Mouse (Mus musculus) midbrain, embryonic 16.5 days (tissue): ENCODE results near the gene Rhog. TPM values are rescaled to one million over a fixed set of nuclear protein-coding genes. Genes with fewer than 3 reads are reported as not detected.

Experiments
- ATAC-seq: fragments of 200-750 bp; cut with Nextera tagmentation; 2 replicates; pipeline ENCODE4 v1.8.0; 2017; ENCODE audit warnings: moderate TSS enrichment
- H3K27ac ChIP-seq: fragments of 300-500 bp; sonication (generic); 2 replicates; pipeline ENCODE4 v1.5.1; 2014; ENCODE audit warnings: mild to moderate bottlenecking, low read length, mixed read lengths
- H3K27me3 ChIP-seq: fragments of 300-500 bp; sonication (generic); 2 replicates; pipeline ENCODE4 v1.6.1; 2014; ENCODE audit warnings: low read depth, low read length, mixed read lengths; ENCODE audit not compliant: control insufficient read depth, insufficient read depth
- H3K36me3 ChIP-seq: fragments of 300-500 bp; sonication (generic); 2 replicates; pipeline ENCODE4 v1.6.1; 2014; ENCODE audit warnings: mild to moderate bottlenecking, low read length, moderate library complexity, mixed read lengths; ENCODE audit not compliant: control insufficient read depth, insufficient read depth
- H3K4me1 ChIP-seq: fragments of 300-500 bp; sonication (generic); 2 replicates; pipeline ENCODE4 v1.6.1; 2014; ENCODE audit warnings: mild to moderate bottlenecking, low read length, mixed read lengths; ENCODE audit not compliant: control insufficient read depth, insufficient read depth
- H3K4me2 ChIP-seq: fragments of 300-500 bp; sonication (generic); 2 replicates; pipeline ENCODE4 v1.6.1; 2014; ENCODE audit warnings: mild to moderate bottlenecking, low read length, mixed read lengths
- H3K4me3 ChIP-seq: fragments of 300-500 bp; sonication (generic); 2 replicates; pipeline ENCODE4 v1.5.1; 2014; ENCODE audit warnings: low read depth, mild to moderate bottlenecking, low read length, moderate library complexity, mixed read lengths
- H3K9ac ChIP-seq: fragments of 300-500 bp; sonication (generic); 2 replicates; pipeline ENCODE4 v1.6.1; 2014; ENCODE audit warnings: low read depth, low read length, mixed read lengths
- H3K9me3 ChIP-seq: fragments of 300-500 bp; sonication (generic); replicated peaks from 2 replicates; pipeline ENCODE4 v1.6.1; 2014; ENCODE audit warnings: mild to moderate bottlenecking, low read length, mixed read lengths; ENCODE audit not compliant: control insufficient read depth, poor library complexity, severe bottlenecking
- WGBS: fragments of 180-500 bp; shearing (Covaris S2); extraction: QIAGEN DNeasy Blood & Tissue Kit; methylation state at CpG from one replicate; pipeline ENCODE4 v1.1.7; 2014; 5-methylcytosine and 5-hydroxymethylcytosine counted together
- polyA plus RNA-seq: library from polyadenylated mRNA; unstranded; fragments of >200 nt; fragmentation: Nextera tagmentation; extraction: Ambion mirVana; gene quantifications from 2 replicates; pipeline ENCODE4 v1.2.1, GENCODE M21; 2015

Rhog gene
- polyA plus RNA-seq, 1 experiment from 2014 or later, result 12.8 TPM

DNA sequence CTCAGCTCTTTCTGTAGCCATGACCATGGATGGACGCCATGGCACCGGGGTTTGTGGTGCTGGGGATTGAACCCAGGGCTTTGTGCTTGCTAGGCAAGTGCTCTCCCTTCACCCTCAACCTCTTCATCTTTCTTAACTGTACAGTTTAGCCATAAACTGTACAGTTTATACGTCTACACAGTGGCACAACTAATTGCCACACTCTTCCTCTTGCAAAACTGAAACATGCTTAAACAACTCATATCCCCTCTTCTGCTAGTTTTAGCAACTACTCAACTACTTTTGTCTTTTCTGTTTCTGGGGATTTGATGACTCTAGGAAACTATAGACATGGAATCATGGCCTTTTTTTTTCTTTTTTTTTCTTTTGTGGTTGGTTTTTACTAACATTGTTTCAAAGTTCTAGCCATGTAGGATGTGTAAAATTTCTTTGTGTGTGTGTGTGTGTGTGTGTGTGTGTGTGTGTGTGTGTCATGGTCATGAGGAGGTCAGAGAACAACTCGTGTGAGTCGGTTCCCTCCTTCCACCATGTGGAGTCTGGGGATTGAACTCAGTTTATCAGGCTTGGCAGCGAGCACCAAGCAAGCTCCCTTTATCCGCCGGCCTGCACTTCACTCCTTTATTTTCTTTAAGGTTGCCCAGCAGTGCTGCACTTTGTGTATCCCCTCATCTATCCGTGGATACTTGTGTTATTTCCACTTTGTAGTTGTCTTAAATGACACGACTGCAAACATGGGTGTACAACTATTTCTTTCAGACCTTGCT is 4.0 kb upstream of the Rhog start:
- no peak for ATAC-seq
- Histone ChIP-seq H3K9me3 (no peaks in the 10 kb centered on the region), H3K4me3 (no peak overlapping the region), H3K9ac (no peak overlapping the region), H3K4me1 (no peaks in the 10 kb centered on the region), H3K4me2 (no peak overlapping the region), H3K36me3 (no peaks in the 10 kb centered on the region), H3K27me3 (no peaks in the 10 kb centered on the region), H3K27ac (no peak overlapping the region)
- WGBS, result 85% methylated on average over 10 of the region's 10 CpGs

- H3K4me2 ChIP-seq, result no peak overlapping the region
- H3K27me3 ChIP-seq, result no peaks in the 10 kb centered on the region
- H3K4me1 ChIP-seq, result no peaks in the 10 kb centered on the region
- ATAC-seq, result no peak
- no peak overlapping the region for H3K4me3 ChIP-seq
- H3K36me3 ChIP-seq, result no peaks in the 10 kb centered on the region
- no peak overlapping the region for H3K9ac ChIP-seq
- H3K9me3 ChIP-seq, result no peaks in the 10 kb centered on the region
- no peak overlapping the region for H3K27ac ChIP-seq
- 69% methylated on average over 3 of the region's 3 CpGs for WGBS
Measured at GRCm38 (mm10) chr7:102258753-102259152, 2.9 kb upstream of the Rhog start.

- no peak overlapping the region for H3K4me3 ChIP-seq
- no peaks in the 10 kb centered on the region for H3K4me1 ChIP-seq
- H3K36me3 ChIP-seq, result no peaks in the 10 kb centered on the region
- no peak overlapping the region for H3K27ac ChIP-seq
- no peak overlapping the region for H3K9ac ChIP-seq
- no peak overlapping the region for H3K4me2 ChIP-seq
- ATAC-seq, result no peak; the same call in 1 of the 2 replicates
- no peaks in the 10 kb centered on the region for H3K9me3 ChIP-seq
- WGBS, result 22% methylated on average over 4 of the region's 4 CpGs
- H3K27me3 ChIP-seq, result no peaks in the 10 kb centered on the region
Measured at GRCm38 (mm10) chr7:102258189-102258588, 2.3 kb upstream of the Rhog start.

DNA sequence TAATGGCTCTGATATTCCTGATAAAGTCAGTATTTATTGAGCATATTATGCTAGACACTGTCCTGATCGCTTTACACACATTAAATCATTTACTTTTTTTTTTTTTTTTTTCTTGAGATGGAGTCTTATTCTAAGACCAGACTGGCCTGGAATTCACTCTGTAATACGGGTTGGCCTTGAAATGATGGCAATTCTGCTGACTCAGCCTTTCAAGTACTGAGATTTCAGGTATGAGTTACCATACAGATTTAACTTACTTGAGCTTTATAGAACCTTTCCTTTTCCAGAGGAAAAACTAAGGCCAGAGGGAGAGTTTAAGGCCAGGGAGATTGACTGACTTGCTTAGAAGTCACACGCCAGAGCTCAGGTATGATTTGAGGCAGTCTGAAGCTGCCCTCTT is 782 bp upstream of the Rhog start:
- WGBS, result 82% methylated on average over 3 of the region's 3 CpGs
- H3K4me3 ChIP-seq, result no peak overlapping the region
- H3K4me1 ChIP-seq, result no peaks in the 10 kb centered on the region

DNA sequence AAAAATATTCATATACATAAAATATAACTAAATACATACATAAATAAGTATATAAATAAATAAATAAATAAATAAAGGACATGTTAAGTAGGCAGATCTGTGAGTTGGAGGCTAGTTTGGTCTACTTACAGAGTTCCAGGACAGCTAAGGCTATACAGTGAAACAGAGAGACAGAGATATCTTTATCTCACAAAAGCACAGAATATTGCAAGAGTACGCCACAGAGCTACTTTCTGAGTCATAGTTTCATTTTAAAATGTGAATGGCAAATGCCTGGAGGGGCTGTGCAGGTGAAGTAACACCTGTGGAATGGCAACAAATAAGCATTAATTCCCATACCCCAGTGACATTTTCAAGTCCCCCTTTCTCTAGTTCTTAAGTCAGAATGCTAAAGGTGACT is 2.2 kb downstream of the Rhog start:
- WGBS, result 83% methylated on average over 1 of the region's 1 CpGs
- no peak for ATAC-seq
- no peaks in the 10 kb centered on the region for H3K27me3 ChIP-seq
- H3K4me2 ChIP-seq, result no peak overlapping the region
- H3K27ac ChIP-seq, result no peak overlapping the region
- no peak overlapping the region for H3K9ac ChIP-seq
- H3K36me3 ChIP-seq, result no peaks in the 10 kb centered on the region
- H3K9me3 ChIP-seq, result no peaks in the 10 kb centered on the region
- H3K4me3 ChIP-seq, result no peak overlapping the region
- H3K4me1 ChIP-seq, result peaks cover 5% of the 10 kb centered on the region; the same call in 1 of the 2 replicates

More for the DNA sequence above, 782 bp upstream of the Rhog start:
- no peak for ATAC-seq
- no peaks in the 10 kb centered on the region for H3K36me3 ChIP-seq
- H3K9ac ChIP-seq, result no peak overlapping the region
- H3K27ac ChIP-seq, result no peak overlapping the region
- H3K4me2 ChIP-seq, result no peak overlapping the region
- no peaks in the 10 kb centered on the region for H3K9me3 ChIP-seq
- H3K27me3 ChIP-seq, result no peaks in the 10 kb centered on the region

GRCm38 (mm10) chr7:102250631-102251214 is 5.1 kb downstream of the Rhog start:
- Histone ChIP-seq H3K4me3 (peak overlapping the region; percentile 71), H3K9ac (peak overlapping the region; percentile 82), H3K9me3 (no peaks in the 10 kb centered on the region), H3K4me2 (peak overlapping the region; percentile 88), H3K27ac (peak overlapping the region; percentile 77), H3K27me3 (no peaks in the 10 kb centered on the region), H3K4me1 (peaks cover 8% of the 10 kb centered on the region), H3K36me3 (no peaks in the 10 kb centered on the region)
- peak; percentile 75 for ATAC-seq
- WGBS, result 1% methylated on average over 29 of the region's 33 CpGs

GRCm38 (mm10) chr7:102249896-102250630 is 5.8 kb downstream of the Rhog start:
- ATAC-seq, result peak; percentile 79
- H3K9me3 ChIP-seq, result no peaks in the 10 kb centered on the region
- WGBS, result under 1% methylated on average over 36 of the region's 49 CpGs
- peak overlapping the region; percentile 77 for H3K27ac ChIP-seq
- no peaks in the 10 kb centered on the region for H3K36me3 ChIP-seq
- peak overlapping the region; percentile 88 for H3K4me2 ChIP-seq
- H3K4me1 ChIP-seq, result peaks cover 8% of the 10 kb centered on the region
- H3K9ac ChIP-seq, result peak overlapping the region; percentile 82
- peak overlapping the region; percentile 71 for H3K4me3 ChIP-seq
- no peaks in the 10 kb centered on the region for H3K27me3 ChIP-seq

- Histone ChIP-seq H3K4me1 (peaks cover 8% of the 10 kb centered on the region), H3K27ac (peak overlapping the region; percentile 47), H3K9me3 (no peaks in the 10 kb centered on the region), H3K4me2 (peak overlapping the region; percentile 88), H3K36me3 (no peaks in the 10 kb centered on the region), H3K27me3 (no peaks in the 10 kb centered on the region), H3K4me3 (peak overlapping the region; percentile 71), H3K9ac (peak overlapping the region; percentile 82)
- under 1% methylated on average over 23 of the region's 23 CpGs for WGBS
- peak; percentile 41 for ATAC-seq
Measured at GRCm38 (mm10) chr7:102249531-102249895, 6.3 kb downstream of the Rhog start.
